Mouse (Mus musculus) intestine, embryonic 14.5 days (tissue): ENCODE data around the gene Gse1. TPM values are rescaled to one million over a fixed set of nuclear protein-coding genes. Genes with fewer than 3 reads are reported as not detected.

Experiments used
- ATAC-seq: fragments of 200-750 bp; cut with Nextera tagmentation; replicated peaks from 2 replicates; pipeline ENCODE4 v1.8.0; 2017; ENCODE audit warnings: low read depth, moderate number of reproducible peaks, moderate TSS enrichment, moderate library complexity; ENCODE audit not compliant: low FRiP score, low TSS enrichment
- DNase-seq: peaks from one replicate; pipeline ENCODE4 v3.0.0-alpha.2; 2018; ENCODE audit warnings: low spot score
- H3K27ac ChIP-seq: fragments of 300-500 bp; sonication (generic); 2 replicates; pipeline ENCODE4 v1.5.1; 2014; ENCODE audit warnings: low read depth, mild to moderate bottlenecking, control low read depth
- H3K27me3 ChIP-seq: fragments of 300-500 bp; sonication (generic); replicated peaks from 2 replicates; pipeline ENCODE4 v1.6.1; 2014; ENCODE audit warnings: low read length, control low read depth; ENCODE audit not compliant: control insufficient read depth, insufficient read depth
- H3K36me3 ChIP-seq: fragments of 300-500 bp; sonication (generic); 2 replicates; pipeline ENCODE4 v1.6.1; 2014; ENCODE audit warnings: low read length, control low read depth; ENCODE audit not compliant: control insufficient read depth, insufficient read depth
- H3K4me1 ChIP-seq: fragments of 300-500 bp; sonication (generic); replicated peaks from 2 replicates; pipeline ENCODE4 v1.6.1; 2014; ENCODE audit warnings: low read length, control low read depth, mixed read lengths; ENCODE audit not compliant: control insufficient read depth, insufficient read depth
- H3K4me2 ChIP-seq: fragments of 300-500 bp; sonication (generic); 2 replicates; pipeline ENCODE4 v1.6.1; 2014; ENCODE audit warnings: low read length
- H3K4me3 ChIP-seq: fragments of 300-500 bp; sonication (generic); 2 replicates; pipeline ENCODE4 v1.5.1; 2014; ENCODE audit warnings: low read depth, low read length, control low read depth, mixed read lengths
- H3K9ac ChIP-seq: fragments of 300-500 bp; sonication (generic); 2 replicates; pipeline ENCODE4 v1.6.1; 2014; ENCODE audit warnings: mild to moderate bottlenecking, low read length
- H3K9me3 ChIP-seq: fragments of 300-500 bp; sonication (generic); 2 replicates; pipeline ENCODE4 v1.6.1; 2016; ENCODE audit warnings: low read length, control low read depth; ENCODE audit not compliant: control insufficient read depth
- WGBS: fragments of 180-500 bp; shearing (Covaris S2); extraction: QIAGEN DNeasy Blood & Tissue Kit; methylation state at CpG from one replicate; pipeline ENCODE4 v1.1.7; 2014; 5-methylcytosine and 5-hydroxymethylcytosine counted together
- polyA plus RNA-seq: library from polyadenylated mRNA; unstranded; fragments of >200 nt; fragmentation: Nextera tagmentation; extraction: Ambion mirVana; gene quantifications from 2 replicates; pipeline ENCODE4 v1.2.1, GENCODE M21; 2014

Gse1 gene
- polyA plus RNA-seq, 1 experiment from 2014 or later = 13.3 TPM

DNA sequence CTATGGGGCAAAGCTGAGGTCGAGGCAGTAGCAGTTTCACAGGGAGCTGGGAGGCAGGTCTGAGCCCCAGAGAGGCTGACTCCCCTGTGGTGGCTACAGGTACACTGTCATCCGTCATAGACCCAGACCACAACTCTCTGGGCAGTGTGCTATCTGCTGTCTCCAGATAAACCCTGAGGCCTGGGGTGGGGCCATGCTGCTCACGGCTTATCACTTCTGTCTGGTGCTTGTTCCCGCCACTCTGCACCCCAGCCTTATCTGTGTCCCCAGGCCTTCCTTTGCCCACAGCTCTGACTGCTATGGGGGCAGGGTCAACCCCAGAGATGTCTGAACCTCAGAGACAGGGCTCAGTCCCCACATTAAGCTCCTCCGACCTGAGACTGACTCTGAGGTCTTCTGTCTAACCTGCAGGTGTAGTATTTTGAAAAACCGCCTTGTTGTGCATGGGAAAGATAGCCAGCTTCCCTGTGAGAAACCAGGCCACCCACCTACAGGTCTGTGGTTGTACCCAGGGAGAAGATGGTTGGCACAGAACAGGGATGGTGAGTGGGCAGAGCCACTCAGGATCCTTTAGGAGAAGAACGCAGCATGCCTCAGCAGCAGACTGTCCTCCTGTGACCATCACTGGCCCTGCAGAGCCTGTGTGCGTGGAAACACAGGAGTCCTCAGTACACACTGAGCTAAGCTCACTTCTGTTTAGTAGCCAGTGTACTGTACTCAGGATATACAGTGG lies 143.6 kb downstream of the Gse1 start:
- 54% methylated on average over 8 of the region's 8 CpGs for WGBS
- H3K4me1 ChIP-seq = peaks cover 52% of the 10 kb centered on the region
- H3K4me2 ChIP-seq = no peak overlapping the region
- ATAC-seq (no peak), DNase-seq (no peak)
- no peak overlapping the region for H3K4me3 ChIP-seq
- H3K9ac ChIP-seq = no peak overlapping the region
- no peaks in the 10 kb centered on the region for H3K9me3 ChIP-seq
- no peaks in the 10 kb centered on the region for H3K27me3 ChIP-seq
- no peak overlapping the region for H3K27ac ChIP-seq
- H3K36me3 ChIP-seq = no peaks in the 10 kb centered on the region

GRCm38 (mm10) chr8:120372684-120373083 lies 144.4 kb downstream of the Gse1 start:
- no peak overlapping the region for H3K4me2 ChIP-seq
- DNase-seq (no peak), ATAC-seq (no peak)
- H3K9me3 ChIP-seq = no peaks in the 10 kb centered on the region
- 88% methylated on average over 6 of the region's 6 CpGs for WGBS
- no peak overlapping the region for H3K9ac ChIP-seq
- no peak overlapping the region for H3K4me3 ChIP-seq
- peaks cover 52% of the 10 kb centered on the region for H3K4me1 ChIP-seq
- H3K36me3 ChIP-seq = no peaks in the 10 kb centered on the region
- H3K27me3 ChIP-seq = no peaks in the 10 kb centered on the region
- no peak overlapping the region for H3K27ac ChIP-seq

GRCm38 (mm10) chr8:120373621-120374020 lies 145.4 kb downstream of the Gse1 start:
- H3K27me3 ChIP-seq = no peaks in the 10 kb centered on the region
- no peak overlapping the region for H3K4me3 ChIP-seq
- peaks cover 54% of the 10 kb centered on the region for H3K4me1 ChIP-seq
- WGBS = 53% methylated on average over 3 of the region's 3 CpGs
- H3K4me2 ChIP-seq = no peak overlapping the region
- H3K36me3 ChIP-seq = no peaks in the 10 kb centered on the region
- ATAC-seq = no peak
- no peak overlapping the region for H3K9ac ChIP-seq
- no peaks in the 10 kb centered on the region for H3K9me3 ChIP-seq
- peak overlapping the region; percentile 54 for H3K27ac ChIP-seq
- no peak for DNase-seq

- 50% methylated on average over 1 of the region's 1 CpGs for WGBS
- H3K27ac ChIP-seq = peak overlapping the region; percentile 54
Observed at GRCm38 (mm10) chr8:120374070-120374469, 145.8 kb downstream of the Gse1 start.

DNA sequence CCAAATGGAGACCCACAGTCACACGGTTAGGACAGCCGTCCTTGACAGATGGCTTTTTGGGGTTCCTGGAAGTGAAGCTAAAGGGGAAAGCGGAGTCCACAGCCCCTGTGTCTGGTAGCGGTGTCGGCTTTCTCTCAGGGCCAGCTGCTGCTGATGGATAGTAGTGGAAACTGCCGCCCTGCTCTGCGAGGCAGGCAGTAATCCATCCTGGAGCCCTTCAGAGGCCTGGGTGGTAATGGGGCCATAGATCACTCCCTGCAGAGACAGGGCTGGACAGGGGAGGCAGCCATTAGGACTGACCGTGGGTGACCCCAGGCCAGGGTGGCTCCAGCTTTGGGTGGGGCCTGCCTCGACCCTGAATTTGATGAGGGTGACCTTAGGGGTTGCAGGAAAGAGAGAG lies 146.3 kb downstream of the Gse1 start:
- H3K27ac ChIP-seq = peak overlapping the region; percentile 54; the same call in 1 of the 2 replicates

More at GRCm38 (mm10) chr8:120374070-120374469, 145.8 kb downstream of the Gse1 start:
- no peaks in the 10 kb centered on the region for H3K9me3 ChIP-seq
- no peak overlapping the region for H3K4me3 ChIP-seq
- no peak for ATAC-seq
- no peak overlapping the region for H3K4me2 ChIP-seq
- no peaks in the 10 kb centered on the region for H3K36me3 ChIP-seq
- no peak for DNase-seq
- no peaks in the 10 kb centered on the region for H3K27me3 ChIP-seq
- H3K4me1 ChIP-seq = peaks cover 51% of the 10 kb centered on the region
- no peak overlapping the region for H3K9ac ChIP-seq

GRCm38 (mm10) chr8:120375170-120375569 lies 146.9 kb downstream of the Gse1 start:
- no peak overlapping the region for H3K4me3 ChIP-seq
- no peaks in the 10 kb centered on the region for H3K27me3 ChIP-seq
- no peaks in the 10 kb centered on the region for H3K36me3 ChIP-seq
- H3K4me1 ChIP-seq = peaks cover 43% of the 10 kb centered on the region
- H3K9ac ChIP-seq = no peak overlapping the region
- WGBS = 38% methylated on average over 5 of the region's 5 CpGs
- no peaks in the 10 kb centered on the region for H3K9me3 ChIP-seq
- no peak overlapping the region for H3K27ac ChIP-seq
- ATAC-seq (no peak; the same call in 1 of the 2 replicates), DNase-seq (no peak)
- no peak overlapping the region for H3K4me2 ChIP-seq

More for the DNA sequence above, 146.3 kb downstream of the Gse1 start:
- ATAC-seq (peak; percentile 38; the same call in 1 of the 2 replicates), DNase-seq (no peak)
- Histone ChIP-seq H3K36me3 (no peaks in the 10 kb centered on the region), H3K27me3 (no peaks in the 10 kb centered on the region), H3K4me1 (peaks cover 47% of the 10 kb centered on the region), H3K4me3 (no peak overlapping the region), H3K4me2 (no peak overlapping the region), H3K9me3 (no peaks in the 10 kb centered on the region), H3K9ac (no peak overlapping the region)
- WGBS = 15% methylated on average over 9 of the region's 9 CpGs

DNA sequence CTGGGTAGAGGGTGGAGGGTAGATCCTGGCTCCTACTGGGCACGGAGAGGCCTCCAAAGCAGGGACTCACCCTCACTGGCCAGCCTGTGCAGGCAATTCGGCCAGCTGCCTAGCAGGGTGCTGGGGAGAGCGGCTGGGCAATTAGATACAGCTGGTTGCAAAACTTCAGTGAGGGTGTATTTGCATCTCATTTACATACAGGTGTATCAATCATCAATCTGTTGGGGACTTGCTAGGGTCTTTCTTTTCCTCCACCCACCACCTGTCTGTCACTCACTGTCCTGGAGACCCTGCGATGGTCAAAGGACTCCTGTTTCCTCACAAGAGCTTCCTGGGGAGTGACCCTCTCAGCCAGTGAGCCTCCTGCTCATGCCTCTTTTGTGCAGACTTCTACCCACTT lies 148.0 kb downstream of the Gse1 start:
- Histone ChIP-seq H3K36me3 (no peaks in the 10 kb centered on the region), H3K4me2 (no peak overlapping the region), H3K9ac (no peak overlapping the region), H3K27ac (no peak overlapping the region), H3K4me1 (peaks cover 43% of the 10 kb centered on the region), H3K9me3 (no peaks in the 10 kb centered on the region), H3K27me3 (no peaks in the 10 kb centered on the region), H3K4me3 (no peak overlapping the region)
- DNase-seq = no peak
- WGBS = 79% methylated on average over 4 of the region's 4 CpGs
- no peak for ATAC-seq

DNA sequence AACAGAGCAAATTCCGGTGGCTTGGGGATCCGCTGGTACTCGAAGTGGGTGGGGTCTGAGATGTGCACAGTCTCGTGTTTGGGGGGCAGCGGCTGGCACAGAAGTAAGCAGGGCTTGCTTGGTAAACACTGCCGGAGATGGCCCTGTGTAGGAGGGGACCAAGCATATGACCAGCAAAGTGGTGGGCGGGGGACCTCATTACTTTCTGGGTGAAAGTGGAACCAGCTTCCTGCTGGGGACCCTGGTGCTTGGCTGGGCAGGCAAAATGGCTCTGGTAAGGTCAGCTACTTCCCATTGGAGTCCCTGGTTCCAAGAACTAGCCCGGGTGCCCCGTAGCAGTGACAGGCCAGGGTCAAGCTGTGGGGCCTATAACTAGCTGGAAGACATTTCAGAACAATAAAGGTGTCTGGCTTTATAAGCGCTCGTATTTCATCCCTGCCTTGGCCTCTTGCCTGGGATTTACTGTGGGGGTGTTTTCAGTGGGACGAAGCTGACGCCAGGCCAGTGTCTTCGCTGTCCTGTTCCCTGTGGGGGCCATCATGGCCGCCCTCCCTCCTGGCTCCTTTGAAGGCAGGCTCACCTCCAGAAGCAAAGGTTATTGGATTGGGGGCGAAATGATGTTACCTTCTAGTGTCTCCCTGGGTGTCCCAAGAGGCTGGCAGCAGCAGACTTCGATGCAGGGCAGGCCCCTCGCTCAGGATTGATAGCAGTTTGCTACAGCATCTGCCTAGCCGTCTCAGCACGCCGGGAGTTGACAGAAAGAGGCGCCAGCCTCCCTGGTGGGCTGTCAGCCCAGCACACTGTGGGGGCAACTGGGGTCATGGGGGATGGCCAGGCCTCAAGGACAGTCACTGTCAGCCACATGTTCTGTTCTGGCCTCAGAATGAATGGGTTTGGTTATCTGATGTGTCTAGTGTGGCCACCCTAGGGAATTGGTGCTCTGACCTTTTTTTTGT lies 148.9 kb downstream of the Gse1 start:
- no peak overlapping the region for H3K4me2 ChIP-seq
- H3K9ac ChIP-seq = no peak overlapping the region
- 37% methylated on average over 22 of the region's 22 CpGs for WGBS
- no peak overlapping the region for H3K4me3 ChIP-seq
- peaks cover 44% of the 10 kb centered on the region for H3K4me1 ChIP-seq
- H3K36me3 ChIP-seq = no peaks in the 10 kb centered on the region
- DNase-seq = no peak
- no peaks in the 10 kb centered on the region for H3K27me3 ChIP-seq
- no peak for ATAC-seq
- no peaks in the 10 kb centered on the region for H3K9me3 ChIP-seq
- H3K27ac ChIP-seq = no peak overlapping the region
